Mouse (Mus musculus): ENCODE data around the gene Tmem108.

Gene Tmem108

GRCm38 (mm10) chr9:103495391-103495790 is 266.2 kb downstream of the Tmem108 start:
- no peak for DNase-seq (ENCODE audit: low spot score)

DNA sequence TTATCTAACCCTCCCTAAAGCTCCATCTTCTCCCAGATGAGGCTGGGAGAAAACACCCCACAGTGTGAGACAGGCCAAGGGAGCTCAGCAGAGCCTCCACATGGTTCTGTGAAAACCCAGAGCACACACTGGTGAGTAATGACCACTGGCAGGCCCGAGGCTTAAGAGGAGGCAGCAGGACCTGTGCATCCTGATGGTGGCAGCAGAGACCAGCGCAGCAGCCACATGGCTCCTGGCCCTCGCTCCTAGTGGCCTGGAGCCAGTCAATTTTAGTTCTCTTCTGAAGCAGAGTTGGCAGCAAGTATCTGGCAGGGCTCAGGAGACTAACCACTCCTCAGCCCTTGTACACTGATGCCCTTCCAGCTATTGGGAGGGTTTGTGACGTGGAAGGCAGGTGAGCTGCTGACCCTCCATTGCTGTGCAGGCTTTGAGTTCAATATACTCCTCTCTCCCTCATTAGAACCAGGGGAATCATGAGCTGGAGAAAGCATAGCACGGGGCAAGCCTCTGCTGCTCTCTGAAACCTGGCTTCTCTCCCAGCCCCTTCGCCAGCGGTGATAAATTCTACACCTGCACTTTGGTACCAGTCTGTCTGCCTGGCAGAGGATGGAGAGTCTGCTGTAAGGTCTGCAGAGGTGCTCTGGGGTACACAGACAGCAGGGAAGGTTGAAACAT is 267.2 kb downstream of the Tmem108 start:
- peak; percentile 81 for DNase-seq (ENCODE audit: low spot score)

GRCm38 (mm10) chr9:103491985-103492384 is 269.7 kb downstream of the Tmem108 start:
- no peak for DNase-seq (ENCODE audit: low spot score)

- peak; percentile 53 for DNase-seq (ENCODE audit: low spot score)
Measured at GRCm38 (mm10) chr9:103490439-103490838, 271.2 kb downstream of the Tmem108 start.

- no peak for DNase-seq (ENCODE audit: low spot score)
Measured at GRCm38 (mm10) chr9:103489883-103490282, 271.8 kb downstream of the Tmem108 start.

- no peak for DNase-seq (ENCODE audit: low spot score)
Measured at GRCm38 (mm10) chr9:103489096-103489495, 272.5 kb downstream of the Tmem108 start.

- no peak for DNase-seq (ENCODE audit: low spot score)
Measured at GRCm38 (mm10) chr9:103486262-103486661, 275.4 kb downstream of the Tmem108 start.

DNA sequence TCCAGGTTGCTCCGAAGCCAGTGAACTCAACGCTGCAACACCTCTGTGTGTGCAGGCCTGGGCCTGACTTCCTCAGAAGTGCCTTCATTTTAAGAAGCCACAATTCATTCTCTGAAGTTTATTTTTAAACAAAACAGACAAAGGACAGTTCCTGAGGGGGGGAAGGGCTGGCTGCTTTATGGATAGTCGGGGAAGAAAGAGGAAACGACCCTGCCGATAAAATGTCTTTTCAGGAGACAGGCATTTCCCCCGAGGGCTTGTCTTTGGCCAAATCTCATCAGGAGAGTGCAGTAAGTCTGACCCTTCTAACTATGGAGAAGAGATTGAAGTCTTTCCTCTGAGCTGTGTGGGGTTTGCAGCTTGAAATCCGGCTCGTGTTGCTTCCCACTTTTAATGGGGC is 276.0 kb downstream of the Tmem108 start:
- DNase-seq (ENCODE audit: low spot score) = no peak

DNA sequence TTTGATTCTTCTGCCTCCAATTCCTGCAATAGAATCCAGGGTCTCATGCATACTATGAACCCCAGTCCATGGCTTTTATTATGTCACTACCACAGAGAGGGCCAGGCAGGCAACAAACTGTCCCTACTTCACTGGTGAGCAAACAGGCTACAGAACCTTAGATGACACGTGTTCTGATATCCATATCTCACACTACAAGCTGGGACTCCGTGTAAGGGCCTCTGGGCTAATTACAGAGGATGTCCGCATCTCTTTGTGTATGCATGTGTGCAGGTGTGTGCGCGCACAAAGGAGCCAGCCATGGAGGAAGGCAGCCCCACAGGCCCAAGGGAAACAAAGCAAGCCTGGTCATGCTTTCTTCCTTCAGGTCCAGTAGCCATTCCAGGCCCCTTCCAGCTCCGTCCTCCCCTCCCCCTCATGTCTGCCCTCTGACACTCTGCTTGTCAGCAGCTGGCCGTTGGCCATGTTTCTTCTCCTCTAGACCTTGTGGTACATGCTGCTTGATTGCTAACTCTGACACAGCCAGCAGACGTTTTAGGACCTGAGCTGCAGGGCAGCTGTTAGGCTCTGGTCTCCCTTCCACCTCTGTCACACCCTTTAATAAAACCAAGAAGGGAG is 280.9 kb downstream of the Tmem108 start:
- DNase-seq (ENCODE audit: low spot score) = peak; percentile 21

DNA sequence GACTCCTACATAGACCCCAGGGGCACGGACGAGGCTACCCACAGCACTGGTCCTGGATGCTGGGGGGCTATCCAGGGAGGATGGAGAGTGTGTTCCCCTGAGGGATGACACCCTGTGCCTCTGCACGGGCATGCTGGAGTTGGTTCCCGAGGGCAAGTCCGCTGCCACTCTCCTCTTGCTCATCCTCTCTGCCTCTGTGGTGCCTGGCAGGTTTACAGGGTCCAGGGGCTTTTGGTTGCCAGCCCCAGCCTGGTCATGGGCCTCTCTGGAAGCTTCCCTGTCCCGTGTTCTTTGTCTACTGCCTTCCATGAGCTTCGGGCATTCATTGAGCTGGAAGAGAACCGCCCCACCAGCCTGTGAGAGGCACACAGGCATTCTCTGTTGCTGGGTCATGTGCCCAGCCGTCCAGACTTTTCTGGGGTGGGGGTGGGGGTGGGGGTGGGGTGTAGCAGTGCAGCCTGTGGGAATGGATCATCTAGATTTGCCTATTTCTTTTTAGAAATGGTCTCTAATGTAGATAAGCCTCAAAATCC is 281.5 kb downstream of the Tmem108 start, which contains the start of gene Bfsp2:
TSS of gene Bfsp2 (minus strand) at position 377 of the 533 bp plus-strand sequence.
- no peak for DNase-seq (ENCODE audit: low spot score)

GRCm38 (mm10) chr9:103475414-103475813 is 286.2 kb downstream of the Tmem108 start:
- DNase-seq (ENCODE audit: low spot score) = no peak

DNA sequence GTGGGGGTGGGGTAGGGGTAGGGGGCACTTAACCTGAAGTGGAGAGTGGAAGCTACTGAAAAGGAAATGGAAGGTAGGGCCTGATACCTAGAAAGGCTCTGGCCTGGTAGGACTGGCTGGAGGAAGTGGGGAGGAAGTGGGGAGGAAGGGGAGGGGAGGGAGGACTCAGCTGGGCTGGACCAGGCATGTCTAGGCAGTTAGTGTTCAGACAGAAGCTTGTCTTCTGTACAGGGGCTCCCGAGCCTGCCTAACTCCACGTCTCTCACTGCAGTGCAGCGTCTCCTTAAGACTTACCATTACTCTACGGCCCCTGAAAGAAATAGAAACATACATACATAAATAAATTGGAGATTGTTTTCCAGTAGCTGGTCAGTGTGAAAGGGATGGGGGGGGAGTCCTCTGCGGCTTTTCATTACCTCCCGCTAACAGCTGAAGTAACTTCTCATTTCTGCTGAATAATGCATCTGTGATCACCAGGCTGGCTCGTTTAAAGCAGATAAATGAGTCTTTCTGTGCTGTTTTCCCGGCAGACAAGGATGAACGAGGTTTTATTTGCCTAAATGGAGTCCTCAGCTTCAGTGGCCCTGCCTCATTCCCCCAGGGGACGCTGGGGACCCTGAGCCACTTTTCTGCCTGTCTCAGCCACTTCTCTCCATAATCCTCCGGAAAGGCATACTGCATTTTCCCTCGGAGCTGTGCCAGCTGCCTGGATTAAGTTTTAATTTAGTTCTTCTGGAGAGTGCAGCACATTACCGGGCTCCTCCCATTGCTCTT is 287.5 kb downstream of the Tmem108 start:
- DNase-seq (ENCODE audit: low spot score) = no peak

DNA sequence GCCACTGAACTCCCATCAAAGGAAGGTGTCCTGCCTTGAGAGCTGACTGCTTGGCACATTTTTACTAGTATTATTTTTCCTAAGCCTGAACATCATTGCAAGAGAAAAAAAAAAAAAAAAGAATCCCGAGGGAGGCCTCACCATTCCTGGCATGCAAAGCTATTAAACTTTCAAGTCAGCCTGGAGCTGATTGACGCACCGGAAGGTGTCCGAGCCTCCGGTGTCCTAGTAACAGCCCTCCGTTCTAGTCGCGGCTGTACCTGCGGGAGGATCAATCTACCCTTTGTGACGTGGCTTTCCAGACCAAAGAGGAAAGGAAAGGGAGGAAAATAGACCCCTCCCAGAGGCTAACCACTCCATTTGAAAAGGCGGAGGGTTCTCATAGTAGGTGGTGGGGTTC is 289.9 kb downstream of the Tmem108 start:
- no peak for DNase-seq (ENCODE audit: low spot score)

DNA sequence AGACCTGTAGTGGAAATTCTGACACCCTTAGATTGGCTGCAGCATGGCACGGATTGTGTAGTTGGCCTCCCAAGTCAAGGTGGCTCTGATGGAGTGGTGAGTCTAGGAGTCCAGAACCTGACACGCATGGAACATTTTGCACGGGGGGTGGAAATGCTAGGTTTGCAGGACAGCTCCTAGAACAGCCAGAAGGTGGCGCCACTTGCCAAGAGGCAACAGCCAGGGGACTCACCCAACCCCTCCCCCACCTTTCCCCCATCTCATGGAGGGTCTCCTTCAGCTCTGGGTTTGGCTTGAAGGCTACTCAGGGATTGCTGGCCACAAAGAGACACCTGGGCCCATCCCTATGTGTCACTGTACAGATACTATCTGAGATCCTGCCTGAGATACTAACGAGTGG is 292.1 kb downstream of the Tmem108 start:
- no peak for DNase-seq (ENCODE audit: low spot score)

DNA sequence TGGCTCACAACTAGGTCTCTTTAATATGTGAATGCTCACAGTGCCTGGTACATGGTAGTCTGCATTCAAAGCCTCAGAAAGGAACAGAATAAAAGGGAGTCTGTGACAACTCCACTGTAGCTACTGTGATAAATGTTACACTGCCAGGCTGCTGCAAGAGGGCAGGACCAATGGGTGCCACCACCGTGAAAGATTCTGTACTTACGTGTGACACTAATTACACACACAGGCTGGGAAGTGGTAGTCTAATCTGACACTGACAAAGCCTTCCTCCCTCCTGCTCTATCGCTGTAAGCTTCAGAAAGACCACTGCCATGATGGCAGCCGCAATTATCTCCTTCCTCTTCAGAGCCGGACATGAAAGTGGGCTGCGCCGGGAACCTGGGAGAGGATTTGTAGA is 292.7 kb downstream of the Tmem108 start:
- no peak for DNase-seq (ENCODE audit: low spot score)

GRCm38 (mm10) chr9:103465711-103466220 is 295.9 kb downstream of the Tmem108 start:
- DNase-seq (ENCODE audit: low spot score) = no peak

- DNase-seq (ENCODE audit: low spot score) = no peak
Measured at GRCm38 (mm10) chr9:103465293-103465692, 296.3 kb downstream of the Tmem108 start.

GRCm38 (mm10) chr9:103463833-103464232 is 297.8 kb downstream of the Tmem108 start:
- DNase-seq (ENCODE audit: low spot score) = no peak

DNA sequence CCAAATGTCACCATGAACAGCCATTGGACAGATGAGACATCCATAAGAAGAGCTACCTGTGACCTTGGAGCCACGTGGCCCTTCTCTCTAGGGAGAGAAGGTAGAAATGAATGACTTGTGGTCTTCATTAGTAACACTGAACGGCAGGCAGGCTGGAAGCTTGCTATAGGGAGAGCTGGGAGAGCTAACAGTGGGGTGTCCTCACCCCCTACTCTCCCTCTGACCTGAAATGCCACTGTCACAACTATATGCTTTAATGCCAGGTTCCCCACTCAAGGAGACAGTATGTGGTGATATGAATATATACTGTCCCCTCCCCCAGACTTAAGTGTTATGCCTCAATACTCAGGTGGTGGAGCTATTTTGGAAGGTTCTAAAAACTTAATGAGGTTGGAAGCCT is 301.8 kb downstream of the Tmem108 start:
- no peak for DNase-seq (ENCODE audit: low spot score)

DNA sequence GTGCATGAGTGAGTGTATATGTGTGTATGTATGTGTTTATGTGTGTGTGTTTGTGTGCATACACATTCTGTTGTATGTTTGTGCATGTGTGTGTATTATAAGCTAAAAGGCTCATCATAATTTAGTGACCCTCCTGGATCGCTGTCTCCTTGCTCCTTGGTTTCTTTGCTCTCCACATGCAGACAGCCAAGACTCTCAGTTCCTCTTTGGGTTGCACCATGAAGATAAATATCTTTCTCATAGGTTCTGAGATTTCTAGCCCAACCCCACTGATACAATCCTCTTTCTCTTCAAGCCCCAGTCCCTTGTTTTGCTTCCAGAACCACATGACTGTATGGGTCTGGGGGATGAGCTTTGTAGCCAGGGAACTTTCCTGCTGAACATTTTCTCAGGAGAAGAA is 302.3 kb downstream of the Tmem108 start:
- DNase-seq (ENCODE audit: low spot score) = no peak

- no peak for DNase-seq (ENCODE audit: low spot score)
Measured at GRCm38 (mm10) chr9:103449651-103450050, 312.0 kb downstream of the Tmem108 start.

DNA sequence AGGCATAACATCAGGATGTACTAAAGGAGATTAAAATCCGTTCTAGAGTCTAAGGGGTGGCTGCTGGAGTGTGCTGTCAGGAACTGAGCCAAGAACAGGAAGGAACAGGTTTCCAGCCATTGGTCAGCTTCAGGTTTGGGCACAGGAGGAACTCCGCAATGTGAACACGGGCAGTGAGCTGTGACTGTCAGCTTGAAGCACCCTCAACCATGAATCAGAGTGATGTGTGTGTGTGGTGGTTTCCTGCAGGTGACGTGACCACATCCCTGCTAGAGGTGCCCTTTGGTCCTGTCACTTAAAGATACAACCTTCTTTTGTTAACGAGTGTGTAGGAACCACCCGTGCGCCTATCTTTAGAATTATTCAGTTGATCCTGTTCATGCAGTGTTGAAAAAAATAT is 312.5 kb downstream of the Tmem108 start:
- no peak for DNase-seq (ENCODE audit: low spot score)

GRCm38 (mm10) chr9:103444656-103445055 is 317.0 kb downstream of the Tmem108 start:
- DNase-seq (ENCODE audit: low spot score) = no peak
